Mouse (Mus musculus): ENCODE data around the gene Pld6. TPM values are rescaled to one million over a fixed set of nuclear protein-coding genes. Genes with fewer than 3 reads are reported as not detected.
A peak's percentile ranks its signal among the peaks of the same experiment; 100 is the strongest.
"Not testable (repeated sequence)": the region's sequence is repeated elsewhere in the genome, so short reads cannot be mapped to it uniquely, and the experiment has no call there.

Pld6 gene
- polyA plus RNA-seq, 1 experiment from 2014 or later, result 2.0 TPM

DNA sequence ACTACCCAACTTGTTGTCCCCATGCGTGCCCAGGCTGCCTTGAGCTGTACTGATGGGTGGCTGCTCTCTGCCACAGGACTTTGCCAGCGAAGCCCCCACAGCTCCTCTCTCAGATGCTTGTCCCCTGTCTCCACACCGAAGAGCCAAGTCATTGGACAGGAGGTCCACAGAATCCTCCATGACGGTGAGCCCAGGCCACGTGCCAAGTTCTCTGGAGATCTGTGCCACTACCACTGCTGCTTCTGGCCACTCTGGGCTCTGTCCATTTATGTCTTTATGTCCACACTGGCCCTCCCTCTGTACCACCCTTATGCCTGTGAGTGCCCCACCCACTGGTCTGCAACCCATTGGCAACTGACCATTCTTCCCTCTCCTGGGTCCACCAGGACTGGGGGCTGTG, 45.5 kb downstream of the Pld6 start:
- H3K27me3 ChIP-seq, result no peaks in the 10 kb centered on the region
- H3K4me1 ChIP-seq, result no peaks in the 10 kb centered on the region
- peaks cover 86% of the 10 kb centered on the region for H3K36me3 ChIP-seq
- no peak overlapping the region for H3K4me3 ChIP-seq
- WGBS, result 97% methylated on average over 5 of the region's 5 CpGs
- H3K4me2 ChIP-seq, result no peak overlapping the region
- H3K9me3 ChIP-seq, result no peaks in the 10 kb centered on the region
- no peak overlapping the region for H3K27ac ChIP-seq
- ATAC-seq (ENCODE audit: insufficient number of reproducible peaks, low FRiP score, low TSS enrichment, low read depth), result 0 out of 2 replicates have a peak, but pooled peaks have one; percentile 30
- no peak overlapping the region for H3K9ac ChIP-seq

DNA sequence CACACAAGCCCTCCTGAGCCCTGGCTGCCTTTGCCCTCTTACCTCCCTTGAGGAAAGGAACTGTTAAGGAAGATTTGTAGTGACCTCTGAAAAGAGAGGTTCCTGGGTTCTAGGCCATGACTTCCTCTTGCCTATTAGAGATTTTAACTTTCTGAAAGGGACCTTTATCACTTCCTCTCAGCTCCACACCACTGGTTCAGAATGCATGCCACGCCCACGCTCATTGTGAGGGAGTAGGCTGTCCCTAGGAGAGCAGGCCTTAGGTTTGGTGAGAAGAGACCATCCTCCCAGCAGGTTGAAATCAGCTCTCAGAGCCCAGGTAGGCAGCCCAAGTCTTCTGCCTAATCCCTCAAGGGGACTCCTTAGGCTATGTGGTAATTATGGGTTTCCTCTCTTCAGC, 47.4 kb downstream of the Pld6 start:
- Histone ChIP-seq H3K4me1 (no peaks in the 10 kb centered on the region), H3K36me3 (peaks cover 96% of the 10 kb centered on the region), H3K9ac (no peak overlapping the region), H3K27ac (no peak overlapping the region), H3K4me3 (no peak overlapping the region), H3K27me3 (no peaks in the 10 kb centered on the region), H3K4me2 (no peak overlapping the region), H3K9me3 (no peaks in the 10 kb centered on the region)
- no peak for ATAC-seq (ENCODE audit: insufficient number of reproducible peaks, low FRiP score, low TSS enrichment, low read depth)
- 91% methylated on average over 2 of the region's 2 CpGs for WGBS

DNA sequence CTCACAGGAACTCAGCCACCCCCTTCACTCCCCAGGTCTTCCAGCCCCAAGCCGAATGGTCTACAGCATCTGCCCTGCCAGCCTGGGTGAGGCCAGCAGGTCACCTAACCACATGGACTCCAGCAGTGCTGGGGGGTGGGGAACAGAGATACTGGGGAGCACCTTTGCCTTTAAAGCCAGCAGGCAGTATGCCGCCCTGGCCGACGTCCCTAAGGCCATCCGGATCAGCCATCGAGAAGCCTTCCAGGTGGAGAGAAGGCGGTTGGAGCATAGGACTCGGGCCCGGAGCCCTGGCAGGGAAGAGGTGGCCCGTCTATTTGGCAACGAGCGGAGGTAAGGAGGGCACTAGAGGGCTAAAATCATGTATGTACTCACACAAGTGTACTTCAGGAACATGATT, 50.2 kb downstream of the Pld6 start:
- Histone ChIP-seq H3K9ac (no peak overlapping the region), H3K9me3 (no peaks in the 10 kb centered on the region), H3K4me1 (no peaks in the 10 kb centered on the region), H3K27me3 (no peaks in the 10 kb centered on the region), H3K4me2 (no peak overlapping the region), H3K36me3 (peaks cover 84% of the 10 kb centered on the region), H3K27ac (no peak overlapping the region), H3K4me3 (no peak overlapping the region)
- WGBS, result 93% methylated on average over 12 of the region's 12 CpGs
- peak; percentile 27; the same call in 1 of the 2 replicates for ATAC-seq (ENCODE audit: insufficient number of reproducible peaks, low FRiP score, low TSS enrichment, low read depth)

DNA sequence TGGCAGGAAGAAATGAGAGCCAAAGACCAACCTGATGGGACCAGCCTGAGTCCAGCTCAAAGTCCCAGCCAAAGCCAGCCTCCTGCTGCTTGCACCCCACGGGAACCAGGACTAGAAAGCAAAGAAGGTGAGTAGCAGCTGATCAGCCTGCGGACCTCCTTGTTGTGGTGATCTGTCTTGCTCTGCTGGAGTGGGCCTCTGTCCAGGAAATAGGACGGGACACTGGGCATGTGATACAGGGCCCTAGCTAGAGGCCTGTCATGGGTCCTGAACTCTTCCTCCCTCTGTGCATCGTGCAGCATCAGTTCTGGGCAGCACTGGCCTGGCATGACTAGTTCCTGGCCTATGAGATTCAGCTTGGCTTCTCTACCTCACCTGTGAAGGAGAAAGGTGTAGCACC, 51.5 kb downstream of the Pld6 start:
- WGBS, result 99% methylated on average over 4 of the region's 4 CpGs
- H3K36me3 ChIP-seq, result peaks cover 85% of the 10 kb centered on the region
- H3K9me3 ChIP-seq, result not testable (repeated sequence)

DNA sequence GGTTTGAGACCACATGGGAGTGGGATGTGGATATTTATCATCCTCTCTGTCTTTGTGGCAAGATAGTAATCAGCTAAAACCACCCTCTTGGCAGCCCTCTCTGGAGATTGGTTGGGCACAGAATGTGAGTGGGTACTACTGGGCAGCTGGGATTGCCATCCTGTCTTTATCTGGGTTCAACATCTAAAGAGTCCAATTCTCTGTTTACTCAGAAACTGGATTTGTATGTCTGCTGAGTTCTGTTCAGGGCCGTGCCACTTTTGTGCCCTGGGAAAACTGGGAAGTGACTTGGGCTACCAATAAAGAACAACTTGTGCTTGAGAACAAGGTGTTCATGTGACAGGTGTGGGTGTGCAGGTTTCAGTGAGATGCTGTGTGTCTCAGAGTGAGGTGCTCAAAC, 53.1 kb downstream of the Pld6 start:
- WGBS, result 82% methylated on average over 1 of the region's 1 CpGs
- H3K9ac ChIP-seq, result no peak overlapping the region
- no peak overlapping the region for H3K27ac ChIP-seq
- H3K4me2 ChIP-seq, result no peak overlapping the region
- H3K9me3 ChIP-seq, result no peaks in the 10 kb centered on the region
- no peak for ATAC-seq (ENCODE audit: insufficient number of reproducible peaks, low FRiP score, low TSS enrichment, low read depth)
- H3K36me3 ChIP-seq, result peaks cover 84% of the 10 kb centered on the region
- no peaks in the 10 kb centered on the region for H3K27me3 ChIP-seq
- 0 out of 2 replicates have a peak, but pooled peaks cover 6% of the 10 kb centered on the region for H3K4me1 ChIP-seq
- no peak overlapping the region for H3K4me3 ChIP-seq

More for the DNA sequence above, 51.5 kb downstream of the Pld6 start:
- not testable (repeated sequence) for H3K27me3 ChIP-seq; ATAC-seq (ENCODE audit: insufficient number of reproducible peaks, low FRiP score, low TSS enrichment, low read depth); H3K27ac ChIP-seq; H3K9ac ChIP-seq; H3K4me3 ChIP-seq; H3K4me1 ChIP-seq; H3K4me2 ChIP-seq

Other genes starting within 250 kb of the Pld6 start
- gene Nlrp3, start 246.1 kb downstream of the Pld6 start, polyA plus RNA-seq (2015; fragmentation: Nextera tagmentation; extraction: Ambion mirVana), result 0.14 and 0.56 TPM in 2 replicates
- not detected in 2 replicates for gene Olfr222, start 211.4 kb downstream of the Pld6 start, polyA plus RNA-seq (2015; fragmentation: Nextera tagmentation; extraction: Ambion mirVana)
- not detected in 2 replicates for gene Olfr223, start 194.4 kb downstream of the Pld6 start, polyA plus RNA-seq (2015; fragmentation: Nextera tagmentation; extraction: Ambion mirVana)
- gene Mprip, start 126.3 kb downstream of the Pld6 start, polyA plus RNA-seq (2015; fragmentation: Nextera tagmentation; extraction: Ambion mirVana), result 55.4 and 56.7 TPM in 2 replicates
- gene Flcn, start 22.4 kb upstream of the Pld6 start, polyA plus RNA-seq (2015; fragmentation: Nextera tagmentation; extraction: Ambion mirVana), result 33.6 and 38.2 TPM in 2 replicates
- gene Nt5m, start 51.8 kb upstream of the Pld6 start, polyA plus RNA-seq (2015; fragmentation: Nextera tagmentation; extraction: Ambion mirVana), result 39.0 and 39.4 TPM in 2 replicates
- gene Cops3, start 52.2 kb upstream of the Pld6 start, polyA plus RNA-seq (2015; fragmentation: Nextera tagmentation; extraction: Ambion mirVana), result 177 and 178 TPM in 2 replicates
- 35.0 and 38.8 TPM in 2 replicates for gene Med9, start 160.6 kb upstream of the Pld6 start, polyA plus RNA-seq (2015; fragmentation: Nextera tagmentation; extraction: Ambion mirVana)
- gene Rasd1, start 177.3 kb upstream of the Pld6 start, polyA plus RNA-seq (2015; fragmentation: Nextera tagmentation; extraction: Ambion mirVana), result 1.6 and 3.1 TPM in 2 replicates

Measured in limb, embryonic 15.5 days (tissue).